ENCODE assay signal across 16 mouse cellular contexts in genomic region chr13:52953779-52954553, GRCm38 (mm10).
"Had no signal": no experiment of that assay in that cellular context is flagged by ENCODE, and none has a peak within 500 bp of the region (broad histone marks: within the 10 kb centered on the region; RNA-seq: fewer than 3 reads in every experiment).

No protein-coding gene starts in this region.

- DNase-seq: lung, adult 2 months; lung, postnatal 14 days; lung, postnatal 36 days; right cerebral cortex, postnatal 14 days; thymus, adult 2 months; thymus, postnatal 25 days; thymus, postnatal 4 days had no signal

- H3K4me3 ChIP-seq: lung, embryonic 15.5 days; megakaryocyte, embryonic 14.5 days; midbrain, embryonic 13.5 days; midbrain, embryonic 15.5 days; neural tube, embryonic 12.5 days; stomach, embryonic 15.5 days had no signal

- ATAC-seq: lung, postnatal 0 days; midbrain, embryonic 13.5 days; midbrain, embryonic 15.5 days had no signal

- H3K9me3 ChIP-seq: lung, embryonic 15.5 days; midbrain, embryonic 13.5 days; midbrain, embryonic 15.5 days; neural tube, embryonic 12.5 days; stomach, embryonic 15.5 days had no signal

- H3K4me1 ChIP-seq: lung, embryonic 15.5 days; megakaryocyte, embryonic 14.5 days; midbrain, embryonic 13.5 days; midbrain, embryonic 15.5 days; neural tube, embryonic 12.5 days; stomach, embryonic 15.5 days had no signal

- H3K27me3 ChIP-seq: lung, embryonic 15.5 days; midbrain, embryonic 13.5 days; midbrain, embryonic 15.5 days; neural tube, embryonic 12.5 days; stomach, embryonic 15.5 days had no signal

- H3K27ac ChIP-seq: lung, embryonic 15.5 days; macrophage; midbrain, embryonic 13.5 days; midbrain, embryonic 15.5 days; neural tube, embryonic 12.5 days; stomach, embryonic 15.5 days; stomach, postnatal 0 days had no signal

- H3K9ac ChIP-seq: lung, embryonic 15.5 days; midbrain, embryonic 13.5 days; midbrain, embryonic 15.5 days; neural tube, embryonic 12.5 days; stomach, embryonic 15.5 days had no signal

- H3K4me2 ChIP-seq: lung, embryonic 15.5 days; midbrain, embryonic 13.5 days; midbrain, embryonic 15.5 days; neural tube, embryonic 12.5 days; stomach, embryonic 15.5 days had no signal

- H3K36me3 ChIP-seq: lung, embryonic 15.5 days; midbrain, embryonic 13.5 days; midbrain, embryonic 15.5 days; neural tube, embryonic 12.5 days; stomach, embryonic 15.5 days had no signal
